ENCODE assay signal across 15 mouse cellular contexts in genomic region chr3:145843836-145844235, GRCm38 (mm10).
DNase-seq lines count a peak whose midpoint lies in the region; ATAC-seq and TF ChIP-seq lines count a peak whose summit lies in the region.
"Had no signal": no experiment of that assay in that cellular context is flagged by ENCODE, and none has a peak within 500 bp of the region (broad histone marks: within the 10 kb centered on the region; RNA-seq: fewer than 3 reads in every experiment).

No protein-coding gene starts in this region.

- no peak for TF ChIP-seq POLR2A in lung, adult 2 months (IDR thresholded peaks at IDR 0.05; ENCODE audit: borderline replicate concordance, extremely low read depth, low read depth, low read length)

- no peak overlapping the region for H3K4me2 ChIP-seq in hindbrain, postnatal 0 days (ENCODE audit: low read depth, low read length)
- H3K4me2 ChIP-seq in hindbrain, embryonic 11.5 days (replicated peaks; ENCODE audit: low read depth, low read length): no peak overlapping the region
- H3K4me2 ChIP-seq in lung, postnatal 0 days (replicated peaks; ENCODE audit: low read depth, low read length): no peak overlapping the region
- H3K4me2 ChIP-seq: heart, embryonic 12.5 days; limb, embryonic 13.5 days had no signal

- DNase-seq in hindbrain, postnatal 0 days (ENCODE audit: low spot score): peak; percentile 37
- DNase-seq in hindbrain, embryonic 11.5 days (ENCODE audit: low spot score): no peak
- DNase-seq in lung, postnatal 0 days (ENCODE audit: low spot score): no peak
- DNase-seq in lung, adult 2 months: no peak
- DNase-seq in gastrocnemius, postnatal 10 days: peak; percentile 23
- no peak for DNase-seq in urinary bladder, postnatal 14 days (ENCODE audit: low spot score)
- no peak for DNase-seq in cerebellum, adult 11 months
- DNase-seq: cerebellum, adult 18-20 months; heart, postnatal 36 days; midbrain, embryonic 14.5 days; right cerebral cortex, postnatal 14 days; thymus, postnatal 36 days had no signal

- H3K27ac ChIP-seq in hindbrain, postnatal 0 days: no peak overlapping the region
- H3K27ac ChIP-seq in hindbrain, embryonic 11.5 days (ENCODE audit: low read depth, low read length): no peak overlapping the region
- no peak overlapping the region for H3K27ac ChIP-seq in lung, postnatal 0 days (ENCODE audit: low read length)
- H3K27ac ChIP-seq: limb, embryonic 13.5 days had no signal

- no peak for TF ChIP-seq EP300 in lung, postnatal 0 days (IDR thresholded peaks at IDR 0.05)

- no peak for TF ChIP-seq CTCF in hindbrain, postnatal 0 days (IDR thresholded peaks at IDR 0.05; ENCODE audit: low read depth)
- TF ChIP-seq CTCF in lung, postnatal 0 days (IDR thresholded peaks at IDR 0.05): no peak
- TF ChIP-seq CTCF in lung, adult 2 months (IDR thresholded peaks at IDR 0.05; ENCODE audit: insufficient read depth, low read length): no peak

- H3K4me3 ChIP-seq in hindbrain, postnatal 0 days (ENCODE audit: low read length): no peak overlapping the region
- H3K4me3 ChIP-seq in hindbrain, embryonic 11.5 days (ENCODE audit: low read depth, low read length): no peak overlapping the region
- H3K4me3 ChIP-seq in lung, postnatal 0 days (ENCODE audit: low read depth, low read length): no peak overlapping the region
- H3K4me3 ChIP-seq in lung, adult 2 months (replicated peaks; ENCODE audit: extremely low read depth, low read depth, low read length): no peak overlapping the region
- H3K4me3 ChIP-seq: heart, embryonic 12.5 days; limb, embryonic 13.5 days had no signal

- H3K36me3 ChIP-seq in hindbrain, postnatal 0 days (ENCODE audit: insufficient read depth, low read length): no peaks in the 10 kb centered on the region
- H3K36me3 ChIP-seq in hindbrain, embryonic 11.5 days (ENCODE audit: control insufficient read depth, insufficient read depth, low read length): no peaks in the 10 kb centered on the region
- no peaks in the 10 kb centered on the region for H3K36me3 ChIP-seq in lung, postnatal 0 days (ENCODE audit: insufficient read depth, low read length)
- H3K36me3 ChIP-seq: heart, embryonic 12.5 days; limb, embryonic 13.5 days had no signal

- no peaks in the 10 kb centered on the region for H3K27me3 ChIP-seq in hindbrain, postnatal 0 days (ENCODE audit: insufficient read depth, low read length)
- H3K27me3 ChIP-seq in hindbrain, embryonic 11.5 days (ENCODE audit: control insufficient read depth, insufficient read depth, low read length): no peaks in the 10 kb centered on the region
- no peaks in the 10 kb centered on the region for H3K27me3 ChIP-seq in lung, postnatal 0 days (replicated peaks; ENCODE audit: insufficient read depth, low read length)
- H3K27me3 ChIP-seq: heart, embryonic 12.5 days; limb, embryonic 13.5 days had no signal

- 87% methylated on average over 3 of the region's 3 CpGs for WGBS in hindbrain, postnatal 0 days
- 91% methylated on average over 3 of the region's 3 CpGs for WGBS in hindbrain, embryonic 11.5 days
- 81% methylated on average over 3 of the region's 3 CpGs for WGBS in lung, postnatal 0 days
- 75% methylated on average over 3 of the region's 3 CpGs for WGBS in lung, adult 2 months

- H3K9ac ChIP-seq in hindbrain, postnatal 0 days (replicated peaks; ENCODE audit: low read length): no peak overlapping the region
- H3K9ac ChIP-seq in hindbrain, embryonic 11.5 days (ENCODE audit: low read depth, low read length): no peak overlapping the region
- H3K9ac ChIP-seq in lung, postnatal 0 days (replicated peaks; ENCODE audit: low read depth): no peak overlapping the region
- H3K9ac ChIP-seq: heart, embryonic 12.5 days; limb, embryonic 13.5 days had no signal

- peak; percentile 77 for ATAC-seq in hindbrain, postnatal 0 days
- no peak for ATAC-seq in hindbrain, embryonic 11.5 days (ENCODE audit: low FRiP score)
- peak; percentile 60 for ATAC-seq in lung, postnatal 0 days
- ATAC-seq: CD4-positive, CD25-positive, alpha-beta regulatory T cell, adult 4 months had no signal

- H3K9me3 ChIP-seq in hindbrain, postnatal 0 days (ENCODE audit: low read length): no peaks in the 10 kb centered on the region
- no peaks in the 10 kb centered on the region for H3K9me3 ChIP-seq in hindbrain, embryonic 11.5 days (ENCODE audit: control insufficient read depth, low read length)
- no peaks in the 10 kb centered on the region for H3K9me3 ChIP-seq in lung, postnatal 0 days (ENCODE audit: low read length)

- no peaks in the 10 kb centered on the region for H3K4me1 ChIP-seq in hindbrain, postnatal 0 days (ENCODE audit: insufficient read depth, low read length)
- H3K4me1 ChIP-seq in hindbrain, embryonic 11.5 days (replicated peaks; ENCODE audit: control insufficient read depth, insufficient read depth, low read length): no peaks in the 10 kb centered on the region
- H3K4me1 ChIP-seq in lung, postnatal 0 days (ENCODE audit: insufficient read depth, low read depth, low read length): no peaks in the 10 kb centered on the region
- no peaks in the 10 kb centered on the region for H3K4me1 ChIP-seq in lung, adult 2 months (ENCODE audit: control insufficient read depth, insufficient read depth, low read length)
- H3K4me1 ChIP-seq: limb, embryonic 13.5 days had no signal

Comparison
In these comparisons a context has a peak if more than half of its experiments do, and no peak if none do; other contexts are left out.
1. DNase-seq: peak in hindbrain, postnatal 0 days (single experiment) and gastrocnemius, postnatal 10 days (single experiment); none in hindbrain, embryonic 11.5 days (single experiment), lung, postnatal 0 days (single experiment), lung, adult 2 months (single experiment), urinary bladder, postnatal 14 days (single experiment) and cerebellum, adult 11 months (single experiment).